Mouse (Mus musculus) cerebellum, adult 2 months (tissue): Measurements from ENCODE around the gene Catsperg1. TPM values are rescaled to one million over a fixed set of nuclear protein-coding genes. Genes with fewer than 3 reads are reported as not detected.
"Not testable (repeated sequence)": the region's sequence is repeated elsewhere in the genome, so short reads cannot be mapped to it uniquely, and the experiment has no call there.

Source experiments
- DNase-seq, 2 experiments: peaks; one replicate each; pipeline ENCODE4 v3.0.0; 2021
- H3K27ac ChIP-seq: fragments of 200-500 bp; 2 replicates; pipeline ENCODE4 v1.5.1; 2012; ENCODE audit warnings: low read length, control low read depth, inconsistent platforms; ENCODE audit not compliant: insufficient read depth
- H3K27me3 ChIP-seq: fragments of 200-500 bp; 2 replicates; pipeline ENCODE4 v1.6.1; 2012; ENCODE audit warnings: inconsistent platforms, mild to moderate bottlenecking, low read length, moderate library complexity; ENCODE audit not compliant: control insufficient read depth, insufficient read depth
- H3K4me1 ChIP-seq: fragments of 200-500 bp; 2 replicates; pipeline ENCODE4 v1.6.1; 2011; ENCODE audit warnings: low read length; ENCODE audit not compliant: control insufficient read depth, insufficient read depth
- H3K4me3 ChIP-seq: fragments of 200-500 bp; replicated peaks from 2 replicates; pipeline ENCODE3; 2011; ENCODE audit warnings: mild to moderate bottlenecking, low read depth, low read length, control low read depth; ENCODE audit not compliant: insufficient read depth
- CTCF ChIP-seq: fragments of 200-500 bp; IDR thresholded peaks from 2 replicates; pipeline ENCODE4 v1.5.1; 2011; ENCODE audit warnings: low read depth, mild to moderate bottlenecking, control low read depth, low read length, moderate library complexity, borderline replicate concordance; ENCODE audit not compliant: insufficient read depth
- POLR2A ChIP-seq: fragments of 200-500 bp; IDR thresholded peaks from 2 replicates; pipeline ENCODE4 v1.6.1; 2011; ENCODE audit warnings: low read length, control low read depth, borderline replicate concordance; ENCODE audit not compliant: insufficient read depth
- WGBS: fragments of 180-500 bp; shearing (Covaris S2); methylation state at CpG from one replicate; pipeline ENCODE4 v1.1.7; 2018; 5-methylcytosine and 5-hydroxymethylcytosine counted together
- polyA plus RNA-seq: library from polyadenylated mRNA; depleted of rRNA; stranded (reverse); fragments of >200 nt; gene quantifications from 2 replicates; pipeline ENCODE4 v1.2.3, GENCODE M21; 2012

The Catsperg1 gene
- polyA plus RNA-seq, 1 experiment, result 1.0 TPM

GRCm38 (mm10) chr7:29224756-29225394, 11.0 kb upstream of the Catsperg1 start:
- Histone ChIP-seq H3K27ac (no peak overlapping the region), H3K4me1 (no peaks in the 10 kb centered on the region)

GRCm38 (mm10) chr7:29214846-29215245, 1.0 kb upstream of the Catsperg1 start:
- DNase-seq, result no peak
- no peak for TF ChIP-seq CTCF
- no peak for TF ChIP-seq POLR2A
- H3K27ac ChIP-seq, result no peak overlapping the region
- no peaks in the 10 kb centered on the region for H3K4me1 ChIP-seq
- no peak overlapping the region for H3K4me3 ChIP-seq
- no peaks in the 10 kb centered on the region for H3K27me3 ChIP-seq
- WGBS, result 55% methylated on average over 15 of the region's 15 CpGs

More at GRCm38 (mm10) chr7:29224756-29225394, 11.0 kb upstream of the Catsperg1 start:
- TF ChIP-seq POLR2A, result no peak
- TF ChIP-seq CTCF, result no peak
- no peak for DNase-seq
- Histone ChIP-seq H3K4me3 (no peak overlapping the region), H3K27me3 (no peaks in the 10 kb centered on the region; the same call in 1 of the 2 replicates)
- 16% methylated on average over 16 of the region's 16 CpGs for WGBS

GRCm38 (mm10) chr7:29214236-29214635, 401 bp upstream of the Catsperg1 start:
- Histone ChIP-seq H3K4me1 (no peaks in the 10 kb centered on the region), H3K4me3 (no peak overlapping the region), H3K27me3 (no peaks in the 10 kb centered on the region), H3K27ac (no peak overlapping the region)
- 77% methylated on average over 2 of the region's 2 CpGs for WGBS
- DNase-seq, result no peak
- no peak for TF ChIP-seq POLR2A
- no peak for TF ChIP-seq CTCF

- not testable (repeated sequence) for H3K4me1 ChIP-seq, H3K27me3 ChIP-seq, H3K27ac ChIP-seq, DNase-seq, H3K4me3 ChIP-seq
- WGBS, result 27% methylated on average over 40 of the region's 40 CpGs
Observed at GRCm38 (mm10) chr7:29212775-29213560, 867 bp downstream of the Catsperg1 start.

GRCm38 (mm10) chr7:29212199-29212765, 1.6 kb downstream of the Catsperg1 start:
- Histone ChIP-seq H3K4me1 (no peaks in the 10 kb centered on the region), H3K4me3 (no peak overlapping the region), H3K27ac (no peak overlapping the region), H3K27me3 (no peaks in the 10 kb centered on the region)
- TF ChIP-seq POLR2A, result no peak
- no peak for TF ChIP-seq CTCF
- no peak for DNase-seq
- WGBS, result 31% methylated on average over 26 of the region's 26 CpGs

GRCm38 (mm10) chr7:29211415-29212198, 2.2 kb downstream of the Catsperg1 start:
- Histone ChIP-seq H3K27ac (no peak overlapping the region), H3K4me1 (no peaks in the 10 kb centered on the region), H3K4me3 (peak overlapping the region; percentile 46), H3K27me3 (no peaks in the 10 kb centered on the region)
- TF ChIP-seq CTCF, result no peak
- no peak for TF ChIP-seq POLR2A
- WGBS, result 5% methylated on average over 34 of the region's 34 CpGs
- peak; percentile 41 to 42 for DNase-seq

GRCm38 (mm10) chr7:29211013-29211412, 2.8 kb downstream of the Catsperg1 start:
- WGBS, result 22% methylated on average over 15 of the region's 15 CpGs
- not testable (repeated sequence) for H3K27ac ChIP-seq, H3K27me3 ChIP-seq, H3K4me1 ChIP-seq, DNase-seq
- peak overlapping the region; percentile 46 for H3K4me3 ChIP-seq

- no peaks in the 10 kb centered on the region for H3K27me3 ChIP-seq
- WGBS, result 81% methylated on average over 6 of the region's 6 CpGs
- H3K27ac ChIP-seq, result no peak overlapping the region
- no peak for TF ChIP-seq CTCF
- TF ChIP-seq POLR2A, result no peak
- H3K4me3 ChIP-seq, result no peak overlapping the region
- DNase-seq, result no peak
- no peaks in the 10 kb centered on the region for H3K4me1 ChIP-seq
Observed at GRCm38 (mm10) chr7:29202577-29202976, 11.3 kb downstream of the Catsperg1 start.

- 93% methylated on average over 1 of the region's 1 CpGs for WGBS
- DNase-seq, H3K27ac ChIP-seq, H3K4me1 ChIP-seq, H3K4me3 ChIP-seq, H3K27me3 ChIP-seq: not testable (repeated sequence)
Observed at GRCm38 (mm10) chr7:29194230-29194629, 19.6 kb downstream of the Catsperg1 start.

GRCm38 (mm10) chr7:29181323-29181722, 32.5 kb downstream of the Catsperg1 start:
- H3K27me3 ChIP-seq, H3K4me3 ChIP-seq, H3K4me1 ChIP-seq, DNase-seq, H3K27ac ChIP-seq: not testable (repeated sequence)
- WGBS, result 81% methylated on average over 4 of the region's 4 CpGs
